6 mouse cellular contexts compared by ENCODE assay signal in the genomic region with DNA sequence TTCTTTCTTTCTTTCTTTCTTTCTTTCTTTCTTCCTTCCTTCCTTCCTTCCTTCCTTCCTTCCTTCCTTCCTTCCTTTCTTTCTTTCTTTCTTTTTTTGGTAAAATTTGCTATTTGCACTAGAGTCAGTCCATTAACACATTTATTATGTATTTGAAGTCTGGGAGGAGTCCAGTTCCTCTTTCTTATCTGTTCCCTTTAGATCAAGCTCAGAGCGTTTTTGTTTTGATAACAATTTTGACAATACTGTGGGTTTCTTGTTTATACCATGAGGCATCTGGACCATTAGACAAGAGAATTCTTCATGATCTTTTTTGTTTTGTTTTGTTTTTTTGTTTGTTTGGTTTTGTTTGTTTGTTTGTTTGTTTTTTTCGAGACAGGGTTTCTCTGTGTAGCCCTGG. TPM values are rescaled to one million over a fixed set of nuclear protein-coding genes. Genes with fewer than 3 reads are reported as not detected.
"Had no signal": no experiment of that assay in that cellular context is flagged by ENCODE, and none has a peak within 500 bp of the region (broad histone marks: within the 10 kb centered on the region; RNA-seq: fewer than 3 reads in every experiment).

No protein-coding gene starts in this region.

RNA-seq across cellular contexts. Expression of a gene that starts 52.3 kb away (rescaled TPM):
- total RNA-seq: megakaryocyte progenitor cell, adult 5-6 weeks; megakaryocyte, adult 5-6 weeks; megakaryocyte-erythroid progenitor cell, adult 5-6 weeks; monocyte, adult 5-6 weeks had no signal
- polyA plus RNA-seq: macrophage, myocyte had no signal
